Mouse (Mus musculus) heart, postnatal 4 days (tissue): ENCODE data around the gene Ambn. TPM values are rescaled to one million over a fixed set of nuclear protein-coding genes. Genes with fewer than 3 reads are reported as not detected.
"Not testable (repeated sequence)": the region's sequence is repeated elsewhere in the genome, so short reads cannot be mapped to it uniquely, and the experiment has no call there.

Source experiments
- DNase-seq: peaks from one replicate; pipeline ENCODE4 v3.0.0; 2021
- total RNA-seq, 2 experiments: library from RNA; stranded (reverse); gene quantifications; 2 replicates each; pipeline ENCODE4 v1.2.3; 2021

The Ambn gene
- not detected for total RNA-seq

DNA sequence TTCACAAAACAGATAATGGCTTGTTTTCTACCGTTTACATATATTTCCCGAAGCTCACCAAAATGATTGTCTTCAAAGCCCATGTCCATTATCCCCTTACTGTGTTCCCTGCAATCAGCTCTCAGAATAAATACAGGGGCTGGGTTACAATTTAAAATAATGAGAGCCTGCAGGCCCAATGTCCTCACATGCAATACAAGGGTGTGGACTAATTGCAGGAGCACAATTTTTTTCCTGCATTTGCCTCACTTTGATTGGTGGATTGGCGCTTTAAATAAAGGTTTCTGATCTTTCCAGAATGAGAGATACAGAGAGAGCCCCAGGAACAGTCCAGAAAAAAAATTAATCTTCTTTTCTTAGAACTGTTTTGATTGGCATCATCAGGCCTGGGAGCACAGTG, at the start of gene Ambn:
Gene Ambn (plus strand): TSS at position 301 of the 400 bp plus-strand sequence.
- DNase-seq: no peak

DNA sequence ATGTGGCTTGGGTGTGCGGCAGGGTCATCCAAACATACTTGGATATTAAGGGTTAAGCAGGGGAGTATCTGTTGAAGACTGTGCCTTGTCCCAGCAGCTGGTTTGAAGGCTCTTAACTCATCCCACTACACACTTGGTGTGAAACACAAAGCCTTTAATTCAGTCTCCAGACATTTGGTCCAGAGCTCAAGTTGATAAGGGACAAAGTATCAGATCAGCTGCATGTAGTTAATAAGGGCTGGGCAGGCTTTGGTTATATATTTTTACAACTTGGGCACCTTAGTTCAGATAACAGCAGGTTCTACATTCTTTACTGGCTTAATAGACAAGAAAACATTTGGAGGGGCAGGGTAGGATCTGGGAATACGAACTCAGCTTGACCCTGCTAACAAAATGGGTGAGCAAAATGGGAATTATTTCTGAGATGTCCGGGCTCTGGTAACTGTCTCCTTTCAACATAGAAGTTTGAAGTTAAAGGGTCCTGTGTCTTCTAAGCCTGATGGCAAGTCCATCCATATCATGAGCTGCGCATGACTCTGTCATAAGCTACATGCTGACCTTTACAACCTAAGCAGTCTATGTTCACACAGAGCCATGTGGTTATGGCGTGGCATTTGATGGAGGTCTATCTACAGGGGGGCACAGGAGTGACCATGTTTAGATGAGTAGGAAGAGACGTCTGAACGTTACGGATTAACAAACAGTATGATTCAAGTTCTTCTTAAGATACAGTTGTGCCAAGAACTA, 35.3 kb upstream of the Ambn start:
- DNase-seq: no peak

DNA sequence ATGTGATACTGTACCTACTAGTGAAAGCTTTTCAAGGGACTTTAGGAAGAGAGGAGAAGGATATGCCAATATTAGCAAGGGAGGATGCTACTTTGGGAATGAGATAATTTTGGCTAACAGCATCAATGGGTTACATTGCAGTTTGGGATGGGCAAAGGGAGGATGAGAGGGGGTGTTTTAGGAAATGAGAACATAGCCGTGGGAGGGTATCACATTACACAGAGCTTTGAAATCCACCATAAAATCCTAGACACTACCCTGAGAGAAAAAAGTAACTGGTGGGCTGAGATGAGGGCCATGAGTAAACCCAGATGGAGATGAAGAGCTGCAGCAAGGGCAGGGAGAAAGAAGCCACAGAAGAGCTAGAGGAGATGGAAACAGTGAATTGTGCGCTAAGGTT, 30.9 kb upstream of the Ambn start:
- not testable (repeated sequence) for DNase-seq

DNA sequence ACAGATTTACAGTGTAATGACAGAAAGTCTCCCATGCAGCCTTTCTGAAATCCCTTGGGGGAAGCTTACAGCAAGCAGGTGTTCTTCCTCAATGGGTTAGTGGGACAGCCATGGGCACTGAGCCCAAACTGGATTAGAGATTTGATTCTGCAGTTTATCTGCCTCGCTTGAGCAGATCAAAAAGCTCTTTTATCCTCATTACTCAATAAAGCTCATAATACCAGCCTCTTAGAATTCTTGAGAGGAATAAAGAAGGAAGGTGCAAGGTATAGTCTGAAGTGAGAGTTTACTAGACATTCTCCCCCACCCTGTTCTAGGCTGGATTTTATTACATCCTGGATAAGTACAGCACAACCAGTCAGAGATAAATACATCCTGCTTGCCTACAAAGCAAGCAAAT, 29.0 kb upstream of the Ambn start:
- no peak for DNase-seq

DNA sequence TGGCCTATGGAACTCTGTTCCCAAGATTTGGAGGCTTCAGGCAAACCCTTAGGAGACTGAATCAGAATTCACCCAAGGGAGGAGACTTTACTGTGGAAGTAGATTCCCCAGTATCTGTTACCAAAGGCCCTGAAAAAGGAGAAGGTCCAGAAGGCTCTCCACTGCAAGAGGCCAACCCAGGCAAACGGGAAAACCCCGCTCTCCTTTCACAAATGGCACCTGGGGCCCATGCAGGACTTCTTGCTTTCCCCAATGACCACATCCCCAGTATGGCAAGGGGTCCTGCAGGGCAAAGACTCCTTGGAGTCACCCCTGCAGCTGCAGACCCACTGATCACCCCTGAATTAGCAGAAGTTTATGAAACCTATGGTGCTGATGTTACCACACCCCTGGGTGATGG, 11.7 kb downstream of the Ambn start:
- DNase-seq: no peak

DNA sequence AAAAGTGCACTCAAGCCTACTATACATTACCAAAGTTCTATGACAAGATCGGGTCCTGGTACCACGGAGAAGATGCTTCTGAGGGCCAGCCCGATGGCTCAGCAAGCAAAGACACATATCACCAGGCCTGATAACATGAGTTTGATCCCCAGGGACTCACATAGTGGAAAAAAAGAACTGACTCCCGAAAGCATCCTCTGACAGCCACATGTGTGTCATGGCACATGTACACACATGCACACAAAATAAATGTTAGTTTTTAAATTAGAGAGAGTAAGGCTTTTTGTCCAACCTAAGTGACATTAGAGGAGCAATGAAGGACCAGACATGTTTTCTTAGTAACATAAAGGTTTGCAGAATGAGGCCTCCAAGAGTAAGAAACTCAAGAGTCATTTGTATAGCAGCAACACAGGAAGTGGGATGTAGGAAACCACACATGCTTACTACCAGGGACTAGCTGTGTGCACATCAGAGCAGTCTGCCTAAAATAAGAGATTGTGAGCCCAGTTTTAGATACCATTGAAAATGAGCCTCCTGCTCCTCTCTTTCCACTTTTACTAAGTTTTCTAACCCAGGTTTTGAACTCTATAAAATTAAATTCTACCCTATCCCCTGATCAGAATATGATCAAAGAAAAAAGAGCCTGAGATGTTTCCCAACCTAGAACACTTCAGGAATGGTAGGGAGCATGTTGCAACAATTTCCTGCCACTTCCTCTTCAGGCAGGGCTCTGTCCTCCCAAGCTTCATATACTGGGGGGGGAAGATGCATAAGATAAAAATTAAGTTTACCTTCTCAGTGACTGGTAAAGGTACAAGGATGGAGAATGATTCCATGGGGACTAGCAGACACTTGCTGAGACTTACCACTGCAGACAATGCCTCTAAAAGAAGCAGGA, 13.3 kb downstream of the Ambn start:
- no peak for DNase-seq

DNA sequence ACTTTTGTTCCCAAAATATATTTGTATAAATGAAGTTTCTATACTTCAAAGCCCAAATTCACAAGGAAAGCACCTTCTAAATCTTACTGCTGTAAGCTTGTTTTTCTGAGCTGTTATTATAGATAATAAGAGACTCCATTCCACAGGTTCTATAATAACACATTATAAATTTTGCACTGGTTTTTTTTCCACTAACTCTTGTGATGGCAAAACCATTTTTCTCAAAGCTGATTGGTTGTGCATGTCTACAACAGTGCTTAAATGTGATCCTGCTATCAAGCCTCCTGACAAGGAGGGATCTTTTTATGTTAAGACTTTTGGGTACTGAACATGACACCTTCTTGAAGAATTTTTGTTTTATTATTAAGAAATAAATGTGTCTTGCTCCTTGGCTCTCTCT, 31.9 kb downstream of the Ambn start, which contains the start of gene Enam:
Gene Enam (plus strand): TSS at position 301 of the 400 bp plus-strand sequence.
- no peak for DNase-seq

DNA sequence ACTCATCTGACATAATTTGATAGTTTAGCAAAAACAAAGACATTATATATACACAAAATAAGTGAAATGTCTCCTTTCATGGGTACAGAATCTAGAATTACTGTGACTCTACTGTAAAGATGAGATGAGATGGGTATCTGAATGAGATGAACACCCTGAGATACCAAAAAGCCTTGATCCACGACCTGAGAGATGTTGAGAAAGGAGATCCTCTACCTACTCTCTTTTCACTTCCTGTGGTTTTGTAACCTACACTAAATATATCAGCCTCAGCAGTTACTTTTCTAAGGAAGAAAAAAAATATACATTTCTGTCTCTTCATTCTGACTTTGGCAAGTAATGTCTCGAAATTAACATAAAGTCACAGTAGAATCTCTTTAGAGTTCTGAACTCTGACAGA, 33.2 kb downstream of the Ambn start:
- no peak for DNase-seq

DNA sequence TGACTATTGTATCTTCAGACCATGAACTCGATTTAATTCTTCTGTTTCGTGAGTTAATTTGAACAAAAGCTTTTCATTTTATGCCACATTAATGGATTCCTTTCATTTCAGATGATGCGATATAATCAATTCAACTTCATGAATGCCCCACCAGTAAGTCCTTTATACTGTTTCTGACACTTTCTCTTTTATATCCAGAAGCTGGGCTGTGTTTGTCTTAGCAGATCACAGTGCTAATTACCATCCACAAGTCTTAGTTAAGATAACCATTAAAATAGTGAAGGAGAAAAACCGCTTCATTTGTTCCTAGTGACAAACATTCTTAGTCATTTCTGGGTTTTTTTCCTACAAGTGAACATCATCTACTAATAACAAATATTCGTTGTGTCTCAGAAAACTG, 35.3 kb downstream of the Ambn start:
- DNase-seq: no peak

DNA sequence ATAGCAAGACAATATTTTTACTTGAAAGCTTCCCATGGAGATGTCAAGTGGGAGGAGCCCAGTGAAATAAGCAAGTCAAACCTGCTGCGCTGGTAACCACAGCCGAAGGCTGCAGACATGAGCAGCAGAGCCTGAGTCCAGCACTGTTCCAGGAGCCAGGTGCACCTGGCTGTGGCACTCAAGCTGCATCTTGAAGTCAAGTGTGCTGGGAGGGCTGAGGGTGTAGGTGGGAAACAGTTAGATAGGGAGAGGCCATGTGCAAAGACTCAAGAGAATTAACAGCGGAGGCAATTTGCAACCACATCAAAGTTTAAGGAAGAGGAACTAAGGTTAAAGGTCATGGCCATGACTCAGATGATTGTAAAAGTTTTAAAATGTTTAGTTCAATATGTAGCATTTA, 44.0 kb downstream of the Ambn start:
- DNase-seq: no peak

DNA sequence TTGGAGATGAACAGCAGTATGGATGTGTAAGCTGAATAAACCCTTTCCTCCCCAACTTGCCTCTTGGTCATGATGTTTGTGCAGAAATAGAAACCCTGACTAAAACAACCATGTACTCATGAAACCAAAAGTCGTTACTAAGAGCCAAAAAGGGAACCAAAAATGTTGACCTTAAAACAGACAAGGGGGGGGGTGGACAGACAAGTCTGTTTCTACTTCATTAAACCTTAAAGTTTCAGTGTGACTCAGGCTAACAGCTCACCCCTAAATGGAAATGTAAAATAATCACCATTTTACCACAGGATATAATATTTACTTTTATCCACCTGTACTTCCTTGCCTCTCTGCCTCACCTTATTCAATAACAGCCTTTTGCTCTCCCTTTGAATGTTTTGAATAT, 52.8 kb downstream of the Ambn start:
- no peak for DNase-seq

DNA sequence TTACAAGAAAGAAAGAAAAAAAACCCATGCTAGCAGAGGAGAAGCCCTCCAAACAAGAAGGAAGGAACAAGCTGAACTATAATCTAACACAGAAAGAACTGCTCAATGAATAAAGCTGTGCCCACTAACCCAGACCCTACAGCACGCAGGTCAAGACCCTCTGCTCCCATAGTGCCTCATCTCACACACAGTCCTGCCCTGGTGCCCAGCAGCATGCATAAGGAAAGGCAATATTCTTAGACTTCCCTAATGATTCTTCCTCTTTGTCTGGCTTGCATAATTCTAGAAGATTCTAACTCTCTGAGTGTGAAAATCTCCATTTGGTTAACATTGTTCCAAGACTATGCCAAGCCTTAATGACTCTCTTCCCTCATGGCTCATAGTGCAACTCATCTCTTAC, 53.2 kb downstream of the Ambn start:
- no peak for DNase-seq

Other genes with a start within 250 kb of the Ambn start
- gene Gm7714, start 187.1 kb upstream of the Ambn start, total RNA-seq: not detected
- not detected for gene Prol1, start 138.7 kb upstream of the Ambn start, total RNA-seq
- gene Amtn, start 79.9 kb upstream of the Ambn start, total RNA-seq: not detected
- gene Enam, start 32.0 kb downstream of the Ambn start, total RNA-seq: not detected
- gene Jchain, start 71.9 kb downstream of the Ambn start, total RNA-seq: under 1 TPM; 0.19 to 0.43 TPM
- gene Utp3, start 98.5 kb downstream of the Ambn start, total RNA-seq: 10 to 100 TPM; 24.5 to 25.6 TPM
- gene Rufy3, start 109.0 kb downstream of the Ambn start, total RNA-seq: 10 to 100 TPM; 15.8 to 16.1 TPM
- gene Grsf1, start 220.2 kb downstream of the Ambn start, total RNA-seq: 100 to 1,000 TPM; 180 to 186 TPM